Mouse (Mus musculus): ENCODE measurements around the gene Agbl1. TPM values are rescaled to one million over a fixed set of nuclear protein-coding genes. Genes with fewer than 3 reads are reported as not detected.

Agbl1 gene
- total and polyA plus RNA-seq, 3 experiments, result 0.08 to 0.21 (median 0.11) TPM

DNA sequence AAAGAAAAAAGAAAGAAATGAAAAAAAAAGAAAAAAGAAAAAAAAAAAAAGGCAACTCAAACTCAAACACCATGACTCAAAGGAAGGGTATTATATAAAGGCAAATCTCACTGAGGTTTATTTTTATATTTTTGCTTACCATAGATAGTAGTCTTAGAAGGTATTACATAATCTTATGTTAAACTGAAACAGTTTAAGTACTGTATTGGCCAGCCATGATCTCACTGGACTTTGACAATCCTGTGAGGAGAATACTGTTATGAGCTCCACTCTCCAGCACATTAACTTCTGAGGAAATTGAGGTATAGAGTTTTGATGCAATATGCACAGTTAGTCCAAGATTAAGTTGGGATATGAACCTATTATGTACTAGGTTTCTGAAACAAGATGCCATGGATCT is 909.0 kb downstream of the Agbl1 start:
- Histone ChIP-seq H3K79me2 (replicated peaks; ENCODE audit: control insufficient read depth, insufficient read depth, low read length) (no peaks in the 10 kb centered on the region), H3K4me3 (no peak overlapping the region), H3K27ac (no peak overlapping the region), H3K36me3 (ENCODE audit: control insufficient read depth, insufficient read depth, low read length) (no peaks in the 10 kb centered on the region), H3K9ac (ENCODE audit: low read depth, low read length) (no peak overlapping the region), H3K27me3 (ENCODE audit: control insufficient read depth, insufficient read depth, low read length) (no peaks in the 10 kb centered on the region), H3K4me1 (ENCODE audit: control insufficient read depth, insufficient read depth, low read length) (no peaks in the 10 kb centered on the region)
- no peak for DNase-seq
- TF ChIP-seq EP300 (IDR thresholded peaks at IDR 0.05; ENCODE audit: insufficient read depth, low read depth, low read length) (no peak), POLR2A (IDR thresholded peaks at IDR 0.05; ENCODE audit: insufficient read depth, low read depth, low read length) (no peak), CTCF (IDR thresholded peaks at IDR 0.05) (no peak)
- intact Hi-C loops (cut with DNase I), result no loop called here

DNA sequence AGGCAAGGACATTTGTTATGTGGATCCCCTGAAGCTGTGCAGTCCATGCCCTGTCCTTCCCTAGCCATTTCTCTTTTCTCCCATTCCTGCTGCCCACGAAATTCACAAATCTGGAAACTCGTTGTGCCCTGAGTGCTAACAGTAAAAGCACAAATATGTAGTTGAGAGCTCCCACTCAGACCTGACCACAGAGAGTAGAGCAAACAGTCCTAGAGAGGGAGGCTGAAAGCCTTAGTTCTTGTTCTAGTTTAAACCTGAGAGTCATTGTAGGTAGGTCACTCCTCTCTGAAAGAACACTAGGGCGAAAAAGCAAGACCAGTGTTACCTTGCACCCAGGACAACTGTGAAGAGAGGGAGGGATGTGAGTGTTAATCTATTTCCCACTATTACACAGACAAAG is 917.8 kb downstream of the Agbl1 start:
- Histone ChIP-seq H3K79me2 (replicated peaks; ENCODE audit: control insufficient read depth, insufficient read depth, low read length) (no peaks in the 10 kb centered on the region), H3K4me3 (no peak overlapping the region), H3K36me3 (ENCODE audit: control insufficient read depth, insufficient read depth, low read length) (no peaks in the 10 kb centered on the region), H3K4me1 (ENCODE audit: control insufficient read depth, insufficient read depth, low read length) (no peaks in the 10 kb centered on the region), H3K27ac (no peak overlapping the region), H3K27me3 (ENCODE audit: control insufficient read depth, insufficient read depth, low read length) (no peaks in the 10 kb centered on the region), H3K9ac (ENCODE audit: low read depth, low read length) (no peak overlapping the region)
- WGBS, result 59% methylated on average over 3 of the region's 3 CpGs
- no peak for DNase-seq
- intact Hi-C loops (cut with DNase I), result no loop called here
- TF ChIP-seq CTCF (IDR thresholded peaks at IDR 0.05) (no peak), EP300 (IDR thresholded peaks at IDR 0.05; ENCODE audit: insufficient read depth, low read depth, low read length) (no peak), POLR2A (IDR thresholded peaks at IDR 0.05; ENCODE audit: insufficient read depth, low read depth, low read length) (no peak)

DNA sequence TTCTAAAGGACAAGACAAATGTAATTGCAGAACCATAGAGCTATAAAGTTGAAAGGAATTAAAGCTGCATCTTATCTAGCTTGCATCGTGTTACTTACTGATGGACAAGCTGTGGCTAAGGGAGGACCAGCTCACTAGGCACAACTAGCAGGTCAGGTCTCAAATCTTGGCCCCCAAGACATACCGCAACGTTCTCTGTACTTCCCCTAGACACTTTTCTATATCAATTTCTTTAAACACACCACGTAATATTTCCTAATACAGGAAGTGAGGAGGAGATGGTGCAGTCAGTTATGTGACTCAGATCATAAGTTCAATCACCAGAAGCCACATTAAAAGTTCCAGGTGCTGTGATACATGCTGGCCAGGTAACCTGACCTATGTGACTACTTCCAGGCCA is 919.1 kb downstream of the Agbl1 start:
- Histone ChIP-seq H3K4me3 (no peak overlapping the region), H3K36me3 (ENCODE audit: control insufficient read depth, insufficient read depth, low read length) (no peaks in the 10 kb centered on the region), H3K27me3 (ENCODE audit: control insufficient read depth, insufficient read depth, low read length) (no peaks in the 10 kb centered on the region), H3K4me1 (ENCODE audit: control insufficient read depth, insufficient read depth, low read length) (no peaks in the 10 kb centered on the region), H3K79me2 (replicated peaks; ENCODE audit: control insufficient read depth, insufficient read depth, low read length) (no peaks in the 10 kb centered on the region), H3K9ac (ENCODE audit: low read depth, low read length) (no peak overlapping the region), H3K27ac (no peak overlapping the region)
- no peak for TF ChIP-seq POLR2A (IDR thresholded peaks at IDR 0.05; ENCODE audit: insufficient read depth, low read depth, low read length)
- TF ChIP-seq CTCF (IDR thresholded peaks at IDR 0.05), result no peak
- no peak for TF ChIP-seq EP300 (IDR thresholded peaks at IDR 0.05; ENCODE audit: insufficient read depth, low read depth, low read length)
- no peak for DNase-seq
- WGBS, result 56% methylated on average over 4 of the region's 4 CpGs
- intact Hi-C loops (cut with DNase I), result no loop called here

DNA sequence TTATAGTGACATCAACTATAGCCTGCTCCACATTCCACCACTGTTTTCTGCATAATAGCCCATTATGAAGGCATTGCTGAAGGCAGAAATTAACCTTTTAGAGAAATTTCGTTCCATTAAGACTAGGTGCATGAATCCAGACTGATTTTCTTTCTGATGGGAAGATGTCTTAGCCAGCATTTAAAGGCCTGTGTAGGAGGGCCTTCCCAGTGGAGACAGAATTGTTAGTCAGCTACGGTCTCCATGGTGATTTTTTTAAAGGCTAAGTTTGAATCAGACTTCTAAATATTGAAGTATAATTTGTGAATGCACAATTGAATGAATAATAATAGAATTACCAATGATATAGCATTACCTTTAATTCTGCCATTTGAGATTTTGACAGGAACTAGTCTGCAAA is 920.2 kb downstream of the Agbl1 start:
- Histone ChIP-seq H3K79me2 (replicated peaks; ENCODE audit: control insufficient read depth, insufficient read depth, low read length) (no peaks in the 10 kb centered on the region), H3K4me3 (no peak overlapping the region), H3K27me3 (ENCODE audit: control insufficient read depth, insufficient read depth, low read length) (no peaks in the 10 kb centered on the region), H3K27ac (no peak overlapping the region), H3K4me1 (ENCODE audit: control insufficient read depth, insufficient read depth, low read length) (no peaks in the 10 kb centered on the region), H3K9ac (ENCODE audit: low read depth, low read length) (no peak overlapping the region), H3K36me3 (ENCODE audit: control insufficient read depth, insufficient read depth, low read length) (no peaks in the 10 kb centered on the region)
- DNase-seq, result no peak
- 72% methylated on average over 2 of the region's 2 CpGs for WGBS
- intact Hi-C loops (cut with DNase I), result no loop called here
- TF ChIP-seq CTCF (IDR thresholded peaks at IDR 0.05) (no peak), EP300 (IDR thresholded peaks at IDR 0.05; ENCODE audit: insufficient read depth, low read depth, low read length) (no peak), POLR2A (IDR thresholded peaks at IDR 0.05; ENCODE audit: insufficient read depth, low read depth, low read length) (no peak)

DNA sequence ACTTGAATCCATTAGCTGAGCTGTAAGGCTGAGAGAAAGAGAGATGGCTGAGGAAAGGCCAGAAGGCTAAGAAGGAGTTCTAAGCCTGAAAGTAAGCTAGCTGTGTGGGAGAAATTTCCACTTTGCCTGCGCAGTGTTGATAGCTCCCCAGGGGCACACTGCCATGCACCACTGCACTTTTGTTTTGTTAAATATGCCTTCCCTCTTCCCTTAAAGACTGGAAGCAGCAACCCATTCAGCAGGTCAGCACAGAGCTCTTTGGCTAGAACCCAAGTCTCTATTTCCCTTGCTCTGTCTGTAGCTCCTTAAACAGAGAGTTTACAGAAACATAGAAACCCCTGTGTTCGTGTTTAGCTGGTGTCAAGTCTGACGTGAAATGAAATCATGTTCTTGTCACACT is 922.7 kb downstream of the Agbl1 start:
- H3K4me1 ChIP-seq (ENCODE audit: control insufficient read depth, insufficient read depth, low read length), result no peaks in the 10 kb centered on the region
- H3K27me3 ChIP-seq (ENCODE audit: control insufficient read depth, insufficient read depth, low read length), result no peaks in the 10 kb centered on the region
- TF ChIP-seq POLR2A (IDR thresholded peaks at IDR 0.05; ENCODE audit: insufficient read depth, low read depth, low read length) (no peak), EP300 (IDR thresholded peaks at IDR 0.05; ENCODE audit: insufficient read depth, low read depth, low read length) (no peak), CTCF (IDR thresholded peaks at IDR 0.05) (no peak)
- DNase-seq, result no peak
- H3K79me2 ChIP-seq (replicated peaks; ENCODE audit: control insufficient read depth, insufficient read depth, low read length), result no peaks in the 10 kb centered on the region
- no peaks in the 10 kb centered on the region for H3K36me3 ChIP-seq (ENCODE audit: control insufficient read depth, insufficient read depth, low read length)
- H3K27ac ChIP-seq, result no peak overlapping the region
- 46% methylated on average over 3 of the region's 3 CpGs for WGBS
- no peak overlapping the region for H3K9ac ChIP-seq (ENCODE audit: low read depth, low read length)
- intact Hi-C loops (cut with DNase I), result no loop called here
- H3K4me3 ChIP-seq, result no peak overlapping the region

DNA sequence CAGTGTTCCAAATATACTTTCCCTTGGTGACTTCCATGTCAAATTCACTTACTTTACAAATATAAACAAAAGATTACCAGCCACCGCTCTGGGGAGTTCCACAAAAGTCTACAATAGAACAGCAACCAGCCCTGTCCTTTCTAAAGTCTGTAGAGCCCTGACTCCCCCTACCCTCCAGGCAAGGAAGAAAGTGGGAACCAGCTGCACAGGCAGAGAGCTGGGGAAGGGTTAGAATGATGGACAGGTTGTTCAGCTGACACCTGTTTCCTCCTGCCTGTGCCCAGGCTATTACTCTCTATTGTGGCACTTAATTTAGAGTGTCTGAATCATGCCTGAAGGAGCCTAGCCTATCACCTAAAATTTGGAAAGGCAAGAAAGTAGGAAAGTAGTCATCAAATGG is 923.2 kb downstream of the Agbl1 start:
- H3K4me3 ChIP-seq, result no peak overlapping the region
- H3K27ac ChIP-seq, result no peak overlapping the region
- WGBS, result 58% methylated on average over 1 of the region's 1 CpGs
- no peaks in the 10 kb centered on the region for H3K4me1 ChIP-seq (ENCODE audit: control insufficient read depth, insufficient read depth, low read length)
- intact Hi-C loops (cut with DNase I), result no loop called here
- no peaks in the 10 kb centered on the region for H3K27me3 ChIP-seq (ENCODE audit: control insufficient read depth, insufficient read depth, low read length)
- H3K9ac ChIP-seq (ENCODE audit: low read depth, low read length), result no peak overlapping the region
- no peak for DNase-seq
- no peaks in the 10 kb centered on the region for H3K79me2 ChIP-seq (replicated peaks; ENCODE audit: control insufficient read depth, insufficient read depth, low read length)
- H3K36me3 ChIP-seq (ENCODE audit: control insufficient read depth, insufficient read depth, low read length), result no peaks in the 10 kb centered on the region
- TF ChIP-seq EP300 (IDR thresholded peaks at IDR 0.05; ENCODE audit: insufficient read depth, low read depth, low read length) (no peak), POLR2A (IDR thresholded peaks at IDR 0.05; ENCODE audit: insufficient read depth, low read depth, low read length) (no peak), CTCF (IDR thresholded peaks at IDR 0.05) (no peak)
